Mouse (Mus musculus): Measurements from ENCODE around the gene Paqr8. TPM values are rescaled to one million over a fixed set of nuclear protein-coding genes. Genes with fewer than 3 reads are reported as not detected.

Gene Paqr8
- polyA plus RNA-seq, 1 experiment from 2014 or later: 4.8 TPM

DNA sequence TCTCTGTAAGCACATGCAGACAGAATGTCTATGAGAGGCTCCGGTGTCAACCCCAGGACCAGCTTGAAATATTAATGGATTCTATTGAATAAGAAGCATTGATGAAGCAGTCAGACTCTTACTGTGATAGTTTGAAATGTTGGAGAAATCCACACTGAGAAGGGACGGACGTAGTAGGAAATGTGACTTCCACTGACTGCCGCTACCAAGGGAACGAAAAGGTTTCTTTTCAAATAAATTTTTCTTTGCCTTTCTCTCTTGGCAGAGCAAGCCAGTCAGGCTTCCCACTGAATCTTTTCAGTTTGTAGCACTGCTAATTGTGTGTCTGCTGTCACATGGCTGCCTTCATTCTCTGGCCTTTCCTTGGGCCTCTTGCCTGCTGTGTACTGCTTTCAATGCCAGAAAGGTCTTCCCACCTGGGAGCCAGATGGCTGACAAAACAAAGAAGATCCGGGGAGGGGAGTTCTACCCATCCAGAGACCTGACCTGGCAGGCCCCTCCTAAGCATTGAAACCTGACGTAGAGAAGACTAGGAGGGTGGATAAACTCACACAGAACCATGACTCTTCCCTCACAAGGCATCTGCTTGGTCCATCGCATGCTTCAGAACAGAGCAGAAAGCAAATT lies 15.2 kb downstream of the Paqr8 start:
- Histone ChIP-seq H3K4me3 (ENCODE audit: low read depth, low read length) (no peak overlapping the region), H3K27me3 (replicated peaks; ENCODE audit: insufficient read depth, low read length) (no peaks in the 10 kb centered on the region), H3K27ac (ENCODE audit: low read length) (no peak overlapping the region), H3K9ac (replicated peaks; ENCODE audit: low read depth) (no peak overlapping the region), H3K4me1 (ENCODE audit: insufficient read depth, low read depth, low read length) (no peaks in the 10 kb centered on the region), H3K4me2 (replicated peaks; ENCODE audit: low read depth, low read length) (no peak overlapping the region), H3K9me3 (ENCODE audit: low read length) (no peaks in the 10 kb centered on the region), H3K36me3 (ENCODE audit: insufficient read depth, low read length) (no peaks in the 10 kb centered on the region)
- 88% methylated on average over 8 of the region's 8 CpGs for WGBS
- no peak for TF ChIP-seq EP300 (IDR thresholded peaks at IDR 0.05)
- TF ChIP-seq CTCF (IDR thresholded peaks at IDR 0.05): no peak
- no peak for DNase-seq (ENCODE audit: low spot score)
- ATAC-seq: no peak

DNA sequence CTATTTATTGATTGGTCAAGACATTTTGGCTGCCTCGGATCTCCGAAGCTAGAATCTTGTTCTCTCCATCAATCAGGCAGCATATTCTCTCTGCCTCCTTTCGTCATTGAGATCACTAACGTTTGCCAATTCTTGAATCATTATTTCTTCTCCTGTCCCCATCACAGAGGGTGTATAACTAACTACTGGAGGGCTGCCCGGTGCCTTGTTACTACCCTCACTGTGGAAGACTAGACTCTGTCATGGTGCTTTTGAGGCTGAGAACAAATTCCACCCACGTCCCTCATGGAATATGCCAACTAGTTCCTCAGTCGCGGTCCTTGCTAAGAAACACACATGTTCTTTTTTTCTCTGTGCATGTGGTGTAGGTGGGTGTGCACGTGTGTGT lies 15.7 kb downstream of the Paqr8 start:
- Histone ChIP-seq H3K4me2 (replicated peaks; ENCODE audit: low read depth, low read length) (no peak overlapping the region), H3K4me1 (ENCODE audit: insufficient read depth, low read depth, low read length) (no peaks in the 10 kb centered on the region), H3K9me3 (ENCODE audit: low read length) (no peaks in the 10 kb centered on the region), H3K4me3 (ENCODE audit: low read depth, low read length) (no peak overlapping the region), H3K9ac (replicated peaks; ENCODE audit: low read depth) (no peak overlapping the region), H3K27me3 (replicated peaks; ENCODE audit: insufficient read depth, low read length) (no peaks in the 10 kb centered on the region), H3K27ac (ENCODE audit: low read length) (no peak overlapping the region), H3K36me3 (ENCODE audit: insufficient read depth, low read length) (no peaks in the 10 kb centered on the region)
- TF ChIP-seq CTCF (IDR thresholded peaks at IDR 0.05) (no peak), EP300 (IDR thresholded peaks at IDR 0.05) (no peak)
- DNase-seq (ENCODE audit: low spot score) (no peak), ATAC-seq (no peak)
- 84% methylated on average over 9 of the region's 9 CpGs for WGBS

DNA sequence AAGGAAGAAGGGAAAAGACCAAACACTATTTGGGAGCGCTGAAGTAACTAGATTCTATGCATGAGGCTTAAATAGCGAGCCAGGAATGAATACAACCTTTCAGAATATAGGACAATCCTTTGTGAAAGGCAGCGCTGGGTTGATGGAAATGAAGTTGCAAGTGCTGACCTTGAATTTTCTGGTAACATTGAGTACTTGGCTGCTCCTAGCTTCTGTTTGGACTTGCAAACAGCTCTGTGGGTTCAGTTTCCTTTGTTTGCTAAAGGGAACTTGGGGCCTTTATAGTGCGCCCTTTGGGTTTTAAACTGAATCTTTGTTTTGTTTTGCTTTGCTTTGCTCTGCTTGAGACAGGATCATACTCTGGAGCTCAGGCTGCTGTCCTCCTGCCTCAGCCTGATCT lies 18.1 kb downstream of the Paqr8 start:
- Histone ChIP-seq H3K9ac (replicated peaks; ENCODE audit: low read depth) (no peak overlapping the region), H3K9me3 (ENCODE audit: low read length) (no peaks in the 10 kb centered on the region), H3K4me2 (replicated peaks; ENCODE audit: low read depth, low read length) (no peak overlapping the region), H3K36me3 (ENCODE audit: insufficient read depth, low read length) (no peaks in the 10 kb centered on the region), H3K4me3 (ENCODE audit: low read depth, low read length) (no peak overlapping the region), H3K27ac (ENCODE audit: low read length) (no peak overlapping the region), H3K27me3 (replicated peaks; ENCODE audit: insufficient read depth, low read length) (no peaks in the 10 kb centered on the region), H3K4me1 (ENCODE audit: insufficient read depth, low read depth, low read length) (no peaks in the 10 kb centered on the region)
- ATAC-seq (no peak), DNase-seq (ENCODE audit: low spot score) (no peak)
- WGBS: 60% methylated on average over 4 of the region's 4 CpGs
- TF ChIP-seq EP300 (IDR thresholded peaks at IDR 0.05) (no peak), CTCF (IDR thresholded peaks at IDR 0.05) (no peak)

- Histone ChIP-seq H3K9me3 (ENCODE audit: low read length) (no peaks in the 10 kb centered on the region), H3K27me3 (replicated peaks; ENCODE audit: insufficient read depth, low read length) (no peaks in the 10 kb centered on the region), H3K4me2 (replicated peaks; ENCODE audit: low read depth, low read length) (no peak overlapping the region), H3K36me3 (ENCODE audit: insufficient read depth, low read length) (no peaks in the 10 kb centered on the region), H3K4me3 (ENCODE audit: low read depth, low read length) (no peak overlapping the region), H3K27ac (ENCODE audit: low read length) (no peak overlapping the region), H3K4me1 (ENCODE audit: insufficient read depth, low read depth, low read length) (no peaks in the 10 kb centered on the region), H3K9ac (replicated peaks; ENCODE audit: low read depth) (no peak overlapping the region)
- no peak for ATAC-seq
- DNase-seq (ENCODE audit: low spot score): no peak
- WGBS: 39% methylated on average over 2 of the region's 2 CpGs
- TF ChIP-seq CTCF (IDR thresholded peaks at IDR 0.05) (no peak), EP300 (IDR thresholded peaks at IDR 0.05) (no peak)
Measured at GRCm38 (mm10) chr1:20912115-20912514, 21.7 kb downstream of the Paqr8 start.

DNA sequence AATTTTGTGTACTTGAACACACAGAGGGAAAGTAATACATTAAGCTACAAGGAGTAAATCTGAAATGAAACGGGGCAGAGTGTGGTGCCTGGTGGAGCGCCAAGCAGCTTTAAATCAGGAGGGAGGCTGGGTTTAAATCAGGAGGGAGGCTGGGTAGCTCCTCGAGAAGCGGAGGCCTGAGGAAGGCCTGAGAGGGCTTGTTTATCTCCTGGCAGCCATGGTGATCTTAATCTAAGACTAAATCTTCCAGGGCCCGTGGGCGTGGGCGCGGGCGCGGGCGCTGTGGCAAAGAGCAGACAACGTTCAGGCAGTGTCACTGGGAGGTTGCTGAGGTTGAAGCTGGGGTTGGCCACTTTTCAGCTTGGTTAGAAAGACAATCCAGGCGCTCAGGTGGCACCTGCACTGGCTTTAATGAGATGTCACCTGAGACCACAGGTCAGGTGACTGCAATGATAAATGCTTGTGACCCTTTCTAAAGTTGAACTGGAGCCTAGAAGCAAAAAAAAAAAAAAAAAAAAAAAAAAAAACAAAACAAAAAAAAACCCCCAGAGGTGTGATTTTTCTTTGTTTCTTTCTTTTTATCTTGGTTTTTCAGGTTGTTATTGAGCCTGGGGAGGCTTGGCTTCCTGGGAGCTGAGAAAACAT lies 22.2 kb downstream of the Paqr8 start:
- Histone ChIP-seq H3K27ac (ENCODE audit: low read length) (no peak overlapping the region), H3K36me3 (ENCODE audit: insufficient read depth, low read length) (no peaks in the 10 kb centered on the region), H3K9ac (replicated peaks; ENCODE audit: low read depth) (no peak overlapping the region), H3K4me3 (ENCODE audit: low read depth, low read length) (no peak overlapping the region), H3K9me3 (ENCODE audit: low read length) (no peaks in the 10 kb centered on the region), H3K4me1 (ENCODE audit: insufficient read depth, low read depth, low read length) (no peaks in the 10 kb centered on the region), H3K27me3 (replicated peaks; ENCODE audit: insufficient read depth, low read length) (no peaks in the 10 kb centered on the region), H3K4me2 (replicated peaks; ENCODE audit: low read depth, low read length) (no peak overlapping the region)
- ATAC-seq (no peak), DNase-seq (ENCODE audit: low spot score) (no peak)
- WGBS: 43% methylated on average over 13 of the region's 13 CpGs
- TF ChIP-seq CTCF (IDR thresholded peaks at IDR 0.05): no peak
- TF ChIP-seq EP300 (IDR thresholded peaks at IDR 0.05): no peak

GRCm38 (mm10) chr1:20914769-20915168 lies 24.4 kb downstream of the Paqr8 start:
- H3K9ac ChIP-seq (replicated peaks; ENCODE audit: low read depth): no peak overlapping the region
- TF ChIP-seq EP300 (IDR thresholded peaks at IDR 0.05) (no peak), CTCF (IDR thresholded peaks at IDR 0.05) (no peak)
- H3K27me3 ChIP-seq (replicated peaks; ENCODE audit: insufficient read depth, low read length): no peaks in the 10 kb centered on the region
- ATAC-seq: no peak
- H3K9me3 ChIP-seq (ENCODE audit: low read length): no peaks in the 10 kb centered on the region
- WGBS: 94% methylated on average over 3 of the region's 3 CpGs
- H3K36me3 ChIP-seq (ENCODE audit: insufficient read depth, low read length): no peaks in the 10 kb centered on the region
- H3K27ac ChIP-seq (ENCODE audit: low read length): no peak overlapping the region
- H3K4me2 ChIP-seq (replicated peaks; ENCODE audit: low read depth, low read length): no peak overlapping the region
- no peak overlapping the region for H3K4me3 ChIP-seq (ENCODE audit: low read depth, low read length)
- DNase-seq (ENCODE audit: low spot score): no peak
- H3K4me1 ChIP-seq (ENCODE audit: insufficient read depth, low read depth, low read length): no peaks in the 10 kb centered on the region

Measured in lung, postnatal 0 days (tissue).